Mouse (Mus musculus) kidney, embryonic 14.5 days (tissue): Measurements from ENCODE around the gene Cacna1a. TPM values are rescaled to one million over a fixed set of nuclear protein-coding genes. Genes with fewer than 3 reads are reported as not detected.
A peak's percentile ranks its signal among the peaks of the same experiment; 100 is the strongest.

Experiments used
- ATAC-seq: fragments of 200-750 bp; cut with Nextera tagmentation; 2 replicates; pipeline ENCODE4 v1.8.0; 2017; ENCODE audit warnings: moderate number of reproducible peaks, mild to moderate bottlenecking, moderate TSS enrichment, moderate library complexity; ENCODE audit not compliant: low FRiP score, low TSS enrichment
- H3K27ac ChIP-seq: fragments of 300-500 bp; sonication (generic); 2 replicates; pipeline ENCODE4 v1.5.1; 2014; ENCODE audit warnings: low read depth, mild to moderate bottlenecking, low read length, moderate library complexity, mixed read lengths
- H3K27me3 ChIP-seq: fragments of 300-500 bp; sonication (generic); 2 replicates; pipeline ENCODE4 v1.6.1; 2014; ENCODE audit warnings: mild to moderate bottlenecking, low read length; ENCODE audit not compliant: control insufficient read depth, insufficient read depth
- H3K36me3 ChIP-seq: fragments of 300-500 bp; sonication (generic); 2 replicates; pipeline ENCODE4 v1.6.1; 2014; ENCODE audit warnings: low read length, mixed read lengths; ENCODE audit not compliant: control insufficient read depth, insufficient read depth
- H3K4me1 ChIP-seq: fragments of 300-500 bp; sonication (generic); 2 replicates; pipeline ENCODE4 v1.6.1; 2014; ENCODE audit warnings: low read length, mixed read lengths; ENCODE audit not compliant: control insufficient read depth, insufficient read depth
- H3K4me2 ChIP-seq: fragments of 300-500 bp; sonication (generic); replicated peaks from 2 replicates; pipeline ENCODE4 v1.6.1; 2014; ENCODE audit warnings: low read depth, mild to moderate bottlenecking, low read length
- H3K4me3 ChIP-seq: fragments of 300-500 bp; sonication (generic); 2 replicates; pipeline ENCODE4 v1.5.1; 2014; ENCODE audit warnings: mild to moderate bottlenecking, low read length
- H3K9ac ChIP-seq: fragments of 300-500 bp; sonication (generic); 2 replicates; pipeline ENCODE4 v1.6.1; 2014; ENCODE audit warnings: low read depth, mild to moderate bottlenecking, low read length, moderate library complexity
- H3K9me3 ChIP-seq: fragments of 300-500 bp; sonication (generic); 2 replicates; pipeline ENCODE4 v1.6.1; 2016; ENCODE audit warnings: low read length; ENCODE audit not compliant: control insufficient read depth
- WGBS: fragments of 180-500 bp; shearing (Covaris S2); extraction: QIAGEN DNeasy Blood & Tissue Kit; methylation state at CpG from one replicate; pipeline ENCODE4 v1.1.7; 2014; 5-methylcytosine and 5-hydroxymethylcytosine counted together
- polyA plus RNA-seq: library from polyadenylated mRNA; unstranded; fragments of >200 nt; fragmentation: Nextera tagmentation; extraction: Ambion mirVana; gene quantifications from 2 replicates; pipeline ENCODE4 v1.2.1, GENCODE M21; 2014

The Cacna1a gene
- polyA plus RNA-seq, 1 experiment from 2014 or later = 4.4 TPM

- no peak overlapping the region for H3K4me3 ChIP-seq
- peak overlapping the region; percentile 48 for H3K4me2 ChIP-seq
- H3K9me3 ChIP-seq = no peaks in the 10 kb centered on the region
- ATAC-seq = no peak
- H3K27me3 ChIP-seq = no peaks in the 10 kb centered on the region
- peaks cover 11% of the 10 kb centered on the region; the same call in 1 of the 2 replicates for H3K4me1 ChIP-seq
- no peak overlapping the region for H3K9ac ChIP-seq
- H3K36me3 ChIP-seq = no peaks in the 10 kb centered on the region
- WGBS = 78% methylated on average over 7 of the region's 7 CpGs
- no peak overlapping the region for H3K27ac ChIP-seq
Observed at GRCm38 (mm10) chr8:84640617-84641294, 252.5 kb downstream of the Cacna1a start.

DNA sequence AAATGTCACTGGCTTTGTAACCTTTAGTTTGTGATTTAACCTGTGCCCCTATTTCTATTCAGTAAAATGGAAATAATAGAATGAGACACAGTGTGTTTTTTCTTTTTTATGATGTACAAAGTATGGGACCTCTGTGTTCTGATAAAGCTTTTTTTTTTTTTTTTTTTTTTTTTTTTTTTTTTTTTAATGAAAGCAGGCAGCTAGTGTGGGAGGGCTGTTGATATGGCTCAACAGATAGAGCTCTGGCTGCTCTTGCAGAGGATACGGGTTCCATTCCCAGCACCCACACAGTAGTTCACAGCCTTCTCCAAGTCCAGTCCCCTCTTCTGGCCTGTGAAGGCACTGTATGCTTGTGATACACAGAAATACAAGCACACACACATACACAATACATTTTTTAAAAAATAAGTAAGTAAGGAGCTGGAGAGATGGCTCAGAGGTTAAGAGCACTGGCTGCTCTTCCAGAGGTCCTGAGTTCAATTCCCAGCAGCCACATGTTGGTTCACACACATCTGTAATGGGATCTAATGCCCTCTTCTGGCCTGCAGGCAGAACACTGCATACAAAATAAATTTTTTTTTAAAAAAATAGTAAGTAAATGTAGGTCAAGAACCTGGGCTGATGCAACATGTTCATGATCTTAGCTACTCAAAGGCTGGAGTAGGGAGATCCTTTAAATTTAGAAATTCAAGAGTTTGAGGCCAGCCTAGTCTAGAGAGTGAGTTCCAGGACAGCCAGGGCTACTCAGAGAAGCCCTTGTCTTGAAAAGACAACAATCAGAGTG, 253.5 kb downstream of the Cacna1a start:
- H3K4me2 ChIP-seq = no peak overlapping the region
- H3K27me3 ChIP-seq = no peaks in the 10 kb centered on the region
- H3K36me3 ChIP-seq = no peaks in the 10 kb centered on the region
- H3K27ac ChIP-seq = no peak overlapping the region
- no peaks in the 10 kb centered on the region for H3K9me3 ChIP-seq
- 79% methylated on average over 1 of the region's 1 CpGs for WGBS
- H3K4me1 ChIP-seq = peaks cover 7% of the 10 kb centered on the region; the same call in 1 of the 2 replicates
- no peak overlapping the region for H3K4me3 ChIP-seq
- no peak for ATAC-seq
- no peak overlapping the region for H3K9ac ChIP-seq

GRCm38 (mm10) chr8:84643019-84643418, 254.8 kb downstream of the Cacna1a start:
- 77% methylated on average over 5 of the region's 5 CpGs for WGBS
- ATAC-seq = no peak

DNA sequence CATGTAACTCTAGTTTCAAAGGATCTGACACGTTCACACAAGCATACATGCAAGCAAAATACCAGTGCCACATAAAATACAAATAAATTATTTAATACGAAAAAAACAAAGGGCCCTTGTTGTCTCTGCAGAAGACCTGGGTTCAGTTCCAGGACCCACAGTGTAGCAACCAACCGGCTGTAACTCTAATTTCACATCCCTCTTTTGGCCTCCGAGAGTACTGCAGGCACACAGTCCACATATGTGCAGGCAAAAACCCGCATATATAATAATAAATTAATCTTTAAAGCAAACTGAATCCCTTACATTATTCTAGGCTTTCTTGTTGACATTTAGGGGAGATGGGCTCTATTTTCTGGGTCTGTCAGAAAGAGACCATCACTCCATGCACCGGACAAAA, 258.6 kb downstream of the Cacna1a start:
- Histone ChIP-seq H3K27me3 (no peaks in the 10 kb centered on the region), H3K9ac (no peak overlapping the region), H3K27ac (no peak overlapping the region), H3K36me3 (no peaks in the 10 kb centered on the region), H3K9me3 (no peaks in the 10 kb centered on the region), H3K4me2 (no peak overlapping the region; the same call in 1 of the 2 replicates), H3K4me1 (no peaks in the 10 kb centered on the region), H3K4me3 (no peak overlapping the region)
- WGBS = 61% methylated on average over 6 of the region's 6 CpGs
- ATAC-seq = no peak

More at GRCm38 (mm10) chr8:84643019-84643418, 254.8 kb downstream of the Cacna1a start:
- no peak overlapping the region for H3K27ac ChIP-seq
- no peaks in the 10 kb centered on the region for H3K36me3 ChIP-seq
- H3K4me1 ChIP-seq = peaks cover 5% of the 10 kb centered on the region; the same call in 1 of the 2 replicates
- no peaks in the 10 kb centered on the region for H3K9me3 ChIP-seq
- no peak overlapping the region for H3K4me2 ChIP-seq
- H3K9ac ChIP-seq = no peak overlapping the region
- H3K4me3 ChIP-seq = no peak overlapping the region
- no peaks in the 10 kb centered on the region for H3K27me3 ChIP-seq

DNA sequence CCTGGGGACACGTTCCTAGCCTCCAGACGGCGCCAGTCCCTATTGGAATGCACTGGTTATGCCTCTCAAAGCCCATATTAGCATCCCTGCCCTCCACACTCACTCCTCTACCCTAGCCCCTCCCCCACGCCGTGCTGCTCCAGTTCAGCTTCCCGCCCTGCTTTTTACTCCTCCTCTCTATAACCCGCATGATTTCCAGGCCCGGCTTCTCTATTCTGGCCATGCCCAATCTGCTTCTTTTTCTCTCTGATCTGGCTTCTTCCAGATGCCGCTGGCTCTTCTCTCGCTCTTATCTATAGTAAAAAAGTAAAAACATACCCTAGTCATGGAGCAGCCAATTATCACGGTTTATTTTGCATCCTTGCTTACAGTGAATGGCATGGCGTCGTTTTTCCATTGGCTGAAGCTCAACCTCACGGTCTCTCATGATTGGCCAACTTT, 259.2 kb downstream of the Cacna1a start:
- H3K4me3 ChIP-seq = peak overlapping the region; percentile 6; the same call in 1 of the 2 replicates
- no peak overlapping the region for H3K9ac ChIP-seq
- no peak overlapping the region for H3K27ac ChIP-seq
- 5% methylated on average over 14 of the region's 14 CpGs for WGBS
- H3K36me3 ChIP-seq = no peaks in the 10 kb centered on the region
- H3K27me3 ChIP-seq = no peaks in the 10 kb centered on the region
- H3K9me3 ChIP-seq = no peaks in the 10 kb centered on the region
- peak overlapping the region; percentile 37 for H3K4me2 ChIP-seq
- peak; percentile 38; the same call in 1 of the 2 replicates for ATAC-seq
- no peaks in the 10 kb centered on the region for H3K4me1 ChIP-seq

GRCm38 (mm10) chr8:84650213-84650612, 262.0 kb downstream of the Cacna1a start:
- ATAC-seq = no peak
- H3K4me3 ChIP-seq = no peak overlapping the region
- H3K4me1 ChIP-seq = peaks cover 7% of the 10 kb centered on the region
- H3K36me3 ChIP-seq = no peaks in the 10 kb centered on the region
- H3K4me2 ChIP-seq = no peak overlapping the region
- no peaks in the 10 kb centered on the region for H3K9me3 ChIP-seq
- WGBS = 51% methylated on average over 3 of the region's 3 CpGs
- no peaks in the 10 kb centered on the region for H3K27me3 ChIP-seq
- no peak overlapping the region for H3K27ac ChIP-seq
- H3K9ac ChIP-seq = no peak overlapping the region

DNA sequence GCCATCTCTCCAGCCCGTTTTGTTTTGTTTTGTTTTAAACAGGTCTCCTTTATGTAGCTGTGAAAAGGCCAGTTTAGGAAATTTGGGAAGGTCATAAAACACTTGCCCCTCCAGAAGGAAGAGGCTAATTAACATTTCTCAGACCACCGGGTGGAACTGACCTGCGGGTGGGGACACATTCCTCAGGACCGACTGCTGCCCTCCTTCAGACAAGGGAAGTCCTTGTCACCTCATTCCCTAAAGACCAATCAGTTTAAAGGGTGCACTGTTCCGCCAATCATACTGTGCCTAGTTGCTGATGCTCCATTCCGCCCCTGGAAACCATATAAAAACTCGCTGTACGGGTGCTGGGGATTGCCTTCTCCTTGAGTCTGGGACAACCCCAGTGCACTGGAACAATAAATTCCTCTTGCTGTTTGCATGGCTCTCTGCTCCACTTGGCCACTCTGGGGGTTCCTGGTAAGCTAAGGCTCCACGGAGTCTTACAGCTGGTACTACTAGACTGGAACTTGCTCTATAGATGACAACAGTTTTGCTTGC, 264.9 kb downstream of the Cacna1a start:
- WGBS = 40% methylated on average over 9 of the region's 9 CpGs
- ATAC-seq = no peak
- no peak overlapping the region for H3K4me3 ChIP-seq
- H3K4me2 ChIP-seq = no peak overlapping the region
- no peak overlapping the region for H3K9ac ChIP-seq
- no peak overlapping the region for H3K27ac ChIP-seq
- peaks cover 31% of the 10 kb centered on the region for H3K4me1 ChIP-seq
- no peaks in the 10 kb centered on the region for H3K9me3 ChIP-seq
- no peaks in the 10 kb centered on the region for H3K27me3 ChIP-seq
- H3K36me3 ChIP-seq = no peaks in the 10 kb centered on the region

GRCm38 (mm10) chr8:84654597-84654996, 266.4 kb downstream of the Cacna1a start:
- H3K4me3 ChIP-seq = no peak overlapping the region

More at GRCm38 (mm10) chr8:84654597-84654996, 266.4 kb downstream of the Cacna1a start:
- WGBS = 34% methylated on average over 4 of the region's 4 CpGs
- Histone ChIP-seq H3K27ac (peak overlapping the region; percentile 99), H3K9ac (no peak overlapping the region), H3K4me2 (no peak overlapping the region; the same call in 1 of the 2 replicates), H3K36me3 (no peaks in the 10 kb centered on the region), H3K4me1 (peaks cover 39% of the 10 kb centered on the region), H3K9me3 (no peaks in the 10 kb centered on the region), H3K27me3 (no peaks in the 10 kb centered on the region)
- ATAC-seq = no peak
